Mouse (Mus musculus): Measurements from ENCODE around the gene Grip1. TPM values are rescaled to one million over a fixed set of nuclear protein-coding genes. Genes with fewer than 3 reads are reported as not detected.
A peak's percentile ranks its signal among the peaks of the same experiment; 100 is the strongest.

The Grip1 gene
- polyA plus RNA-seq, 1 experiment from 2014 or later: 0.86 TPM

GRCm38 (mm10) chr10:119928921-119929320 is 475.3 kb downstream of the Grip1 start:
- no peaks in the 10 kb centered on the region for H3K36me3 ChIP-seq (replicated peaks; ENCODE audit: insufficient read depth, low read length)
- ATAC-seq: peak; percentile 81
- no peak overlapping the region for H3K9ac ChIP-seq (replicated peaks)
- WGBS (ENCODE audit: insufficient replicate concordance): 60% methylated on average over 2 of the region's 2 CpGs
- H3K4me3 ChIP-seq (ENCODE audit: low read depth, low read length): no peak overlapping the region
- H3K9me3 ChIP-seq (ENCODE audit: low read length): no peaks in the 10 kb centered on the region
- no peak for DNase-seq
- no peaks in the 10 kb centered on the region for H3K27me3 ChIP-seq (ENCODE audit: insufficient read depth, low read length)
- peak overlapping the region; percentile 16 for H3K27ac ChIP-seq (ENCODE audit: low read depth)
- no peak overlapping the region for H3K4me2 ChIP-seq (ENCODE audit: low read depth, low read length)
- peaks cover 7% of the 10 kb centered on the region for H3K4me1 ChIP-seq (ENCODE audit: insufficient read depth)
- no peak for TF ChIP-seq CTCF (IDR thresholded peaks at IDR 0.05; ENCODE audit: low read depth)
- peak; percentile 59; the same call in 1 of the 2 replicates for TF ChIP-seq EP300 (IDR thresholded peaks at IDR 0.05; ENCODE audit: low read depth)

- TF ChIP-seq EP300 (IDR thresholded peaks at IDR 0.05; ENCODE audit: low read depth): no peak
- 0 out of 2 replicates have a peak, but pooled peaks have one; percentile 24 for TF ChIP-seq CTCF (IDR thresholded peaks at IDR 0.05; ENCODE audit: low read depth)
- H3K9ac ChIP-seq (replicated peaks): no peak overlapping the region
- no peaks in the 10 kb centered on the region for H3K36me3 ChIP-seq (replicated peaks; ENCODE audit: insufficient read depth, low read length)
- H3K9me3 ChIP-seq (ENCODE audit: low read length): no peaks in the 10 kb centered on the region
- DNase-seq: no peak
- H3K4me1 ChIP-seq (ENCODE audit: insufficient read depth): peaks cover under 1% of the 10 kb centered on the region; the same call in 1 of the 2 replicates
- WGBS (ENCODE audit: insufficient replicate concordance): 59% methylated on average over 4 of the region's 4 CpGs
- no peak overlapping the region for H3K27ac ChIP-seq (ENCODE audit: low read depth)
- no peak for ATAC-seq
- no peak overlapping the region for H3K4me3 ChIP-seq (ENCODE audit: low read depth, low read length)
- H3K4me2 ChIP-seq (ENCODE audit: low read depth, low read length): no peak overlapping the region
- H3K27me3 ChIP-seq (ENCODE audit: insufficient read depth, low read length): no peaks in the 10 kb centered on the region
Measured at GRCm38 (mm10) chr10:119932794-119933193, 479.2 kb downstream of the Grip1 start.

- Histone ChIP-seq H3K36me3 (replicated peaks; ENCODE audit: insufficient read depth, low read length) (no peaks in the 10 kb centered on the region), H3K4me1 (ENCODE audit: insufficient read depth) (no peaks in the 10 kb centered on the region), H3K4me3 (ENCODE audit: low read depth, low read length) (no peak overlapping the region), H3K27ac (ENCODE audit: low read depth) (no peak overlapping the region), H3K9me3 (ENCODE audit: low read length) (no peaks in the 10 kb centered on the region), H3K9ac (replicated peaks) (no peak overlapping the region), H3K27me3 (ENCODE audit: insufficient read depth, low read length) (no peaks in the 10 kb centered on the region), H3K4me2 (ENCODE audit: low read depth, low read length) (no peak overlapping the region)
- 86% methylated on average over 5 of the region's 5 CpGs for WGBS (ENCODE audit: insufficient replicate concordance)
- no peak for ATAC-seq
- DNase-seq: no peak
- TF ChIP-seq EP300 (IDR thresholded peaks at IDR 0.05; ENCODE audit: low read depth) (no peak), CTCF (IDR thresholded peaks at IDR 0.05; ENCODE audit: low read depth) (no peak)
Measured at GRCm38 (mm10) chr10:119933362-119933761, 479.7 kb downstream of the Grip1 start.

- Histone ChIP-seq H3K4me3 (ENCODE audit: low read depth, low read length) (no peak overlapping the region), H3K9ac (replicated peaks) (no peak overlapping the region), H3K27me3 (ENCODE audit: insufficient read depth, low read length) (no peaks in the 10 kb centered on the region), H3K36me3 (replicated peaks; ENCODE audit: insufficient read depth, low read length) (no peaks in the 10 kb centered on the region), H3K9me3 (ENCODE audit: low read length) (no peaks in the 10 kb centered on the region), H3K4me1 (ENCODE audit: insufficient read depth) (no peaks in the 10 kb centered on the region), H3K4me2 (ENCODE audit: low read depth, low read length) (no peak overlapping the region), H3K27ac (ENCODE audit: low read depth) (no peak overlapping the region)
- DNase-seq: no peak
- 77% methylated on average over 6 of the region's 6 CpGs for WGBS (ENCODE audit: insufficient replicate concordance)
- TF ChIP-seq EP300 (IDR thresholded peaks at IDR 0.05; ENCODE audit: low read depth) (no peak), CTCF (IDR thresholded peaks at IDR 0.05; ENCODE audit: low read depth) (no peak)
- no peak for ATAC-seq
Measured at GRCm38 (mm10) chr10:119935231-119935630, 481.6 kb downstream of the Grip1 start.

GRCm38 (mm10) chr10:119937481-119937880 is 483.9 kb downstream of the Grip1 start:
- H3K4me2 ChIP-seq (ENCODE audit: low read depth, low read length): no peak overlapping the region
- no peak for DNase-seq
- no peak for ATAC-seq
- H3K27me3 ChIP-seq (ENCODE audit: insufficient read depth, low read length): no peaks in the 10 kb centered on the region
- H3K4me3 ChIP-seq (ENCODE audit: low read depth, low read length): no peak overlapping the region
- no peak overlapping the region for H3K9ac ChIP-seq (replicated peaks)
- WGBS (ENCODE audit: insufficient replicate concordance): 84% methylated on average over 16 of the region's 16 CpGs
- H3K9me3 ChIP-seq (ENCODE audit: low read length): no peaks in the 10 kb centered on the region
- TF ChIP-seq CTCF (IDR thresholded peaks at IDR 0.05; ENCODE audit: low read depth) (no peak), EP300 (IDR thresholded peaks at IDR 0.05; ENCODE audit: low read depth) (no peak)
- H3K27ac ChIP-seq (ENCODE audit: low read depth): no peak overlapping the region
- H3K4me1 ChIP-seq (ENCODE audit: insufficient read depth): no peaks in the 10 kb centered on the region
- no peaks in the 10 kb centered on the region for H3K36me3 ChIP-seq (replicated peaks; ENCODE audit: insufficient read depth, low read length)

GRCm38 (mm10) chr10:119943906-119944305 is 490.3 kb downstream of the Grip1 start:
- Histone ChIP-seq H3K9ac (replicated peaks) (no peak overlapping the region), H3K36me3 (replicated peaks; ENCODE audit: insufficient read depth, low read length) (no peaks in the 10 kb centered on the region), H3K27me3 (ENCODE audit: insufficient read depth, low read length) (no peaks in the 10 kb centered on the region), H3K4me3 (ENCODE audit: low read depth, low read length) (no peak overlapping the region), H3K4me2 (ENCODE audit: low read depth, low read length) (no peak overlapping the region), H3K27ac (ENCODE audit: low read depth) (no peak overlapping the region), H3K4me1 (ENCODE audit: insufficient read depth) (no peaks in the 10 kb centered on the region), H3K9me3 (ENCODE audit: low read length) (no peaks in the 10 kb centered on the region)
- DNase-seq (no peak), ATAC-seq (no peak)
- TF ChIP-seq CTCF (IDR thresholded peaks at IDR 0.05; ENCODE audit: low read depth): no peak
- TF ChIP-seq EP300 (IDR thresholded peaks at IDR 0.05; ENCODE audit: low read depth): no peak
- 80% methylated on average over 8 of the region's 8 CpGs for WGBS (ENCODE audit: insufficient replicate concordance)

- no peak for TF ChIP-seq CTCF (IDR thresholded peaks at IDR 0.05; ENCODE audit: low read depth)
- no peak for TF ChIP-seq EP300 (IDR thresholded peaks at IDR 0.05; ENCODE audit: low read depth)
- no peak for ATAC-seq
- DNase-seq: no peak
- no peaks in the 10 kb centered on the region for H3K9me3 ChIP-seq (ENCODE audit: low read length)
- H3K4me2 ChIP-seq (ENCODE audit: low read depth, low read length): no peak overlapping the region
- no peak overlapping the region for H3K4me3 ChIP-seq (ENCODE audit: low read depth, low read length)
- no peaks in the 10 kb centered on the region for H3K36me3 ChIP-seq (replicated peaks; ENCODE audit: insufficient read depth, low read length)
- no peak overlapping the region for H3K27ac ChIP-seq (ENCODE audit: low read depth)
- 62% methylated on average over 6 of the region's 6 CpGs for WGBS (ENCODE audit: insufficient replicate concordance)
- H3K9ac ChIP-seq (replicated peaks): no peak overlapping the region
- H3K4me1 ChIP-seq (ENCODE audit: insufficient read depth): no peaks in the 10 kb centered on the region
- no peaks in the 10 kb centered on the region for H3K27me3 ChIP-seq (ENCODE audit: insufficient read depth, low read length)
Measured at GRCm38 (mm10) chr10:119951460-119951859, 497.8 kb downstream of the Grip1 start.

Data from liver, postnatal 0 days (tissue).